Mouse (Mus musculus): Measurements from ENCODE around the gene Xrcc5.

Xrcc5 gene

GRCm38 (mm10) chr1:72390420-72390819, 83.2 kb downstream of the Xrcc5 start:
- DNase-seq (ENCODE audit: low spot score in 2 of 2), result no peak

GRCm38 (mm10) chr1:72399720-72400401, 92.6 kb downstream of the Xrcc5 start:
- DNase-seq (ENCODE audit: low spot score in 2 of 2), result no peak

DNA sequence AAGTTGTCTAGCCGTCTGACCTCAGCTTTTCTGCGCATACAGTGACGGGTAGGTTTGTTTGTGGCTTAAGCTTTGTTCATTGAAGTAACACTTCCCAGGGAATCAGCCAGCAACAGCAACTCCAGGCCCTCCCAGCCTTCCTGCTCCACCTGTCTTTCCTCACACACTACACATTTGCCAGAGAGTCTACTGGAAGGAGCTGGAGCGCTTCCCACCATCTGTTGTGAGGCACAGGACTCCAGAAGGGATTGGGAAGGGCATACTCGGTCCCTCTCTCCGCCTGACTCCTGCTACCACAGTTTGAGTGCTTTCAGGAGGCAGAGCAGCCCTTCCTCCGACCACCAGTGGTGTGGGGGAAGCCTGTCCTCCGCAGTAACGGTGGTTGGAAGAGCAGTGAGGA, 93.4 kb downstream of the Xrcc5 start:
- DNase-seq (ENCODE audit: low spot score in 2 of 2), result no peak

DNA sequence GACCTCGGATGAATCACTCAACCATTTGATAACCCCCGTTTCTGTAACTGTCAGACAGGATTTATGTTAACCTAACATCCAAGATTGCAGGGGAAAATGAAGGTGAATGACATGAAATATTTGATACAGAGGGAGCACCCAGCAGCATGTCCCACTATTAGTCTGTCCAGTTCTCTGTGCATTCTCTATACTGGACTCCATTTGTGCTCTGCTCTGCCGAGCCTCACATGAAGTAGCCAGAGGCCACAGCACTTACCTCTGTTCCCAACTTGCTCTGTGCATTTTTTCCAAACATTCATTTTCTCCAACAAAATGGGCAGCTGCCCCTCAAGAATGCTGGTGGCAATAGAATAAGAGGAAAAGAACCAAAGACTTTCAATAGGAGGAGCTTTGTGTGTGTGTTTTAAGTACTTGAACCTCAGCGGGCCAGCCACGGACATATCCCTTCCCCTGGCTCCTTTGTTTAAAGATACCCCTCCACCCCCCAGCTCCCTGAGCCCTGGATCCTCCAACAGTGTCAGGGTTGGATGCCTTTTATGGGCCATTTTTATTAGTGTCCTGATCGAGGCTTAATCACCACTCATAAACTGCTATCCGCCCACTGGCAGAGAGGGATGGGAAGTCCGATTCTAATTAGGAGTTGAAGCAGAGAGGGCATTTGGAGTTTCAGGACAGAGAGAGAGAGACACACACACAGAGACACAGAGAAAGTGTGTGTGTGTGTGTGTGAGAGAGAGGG, 94.3 kb downstream of the Xrcc5 start:
- no peak for DNase-seq (ENCODE audit: low spot score in 2 of 2)

- DNase-seq (ENCODE audit: low spot score in 2 of 2), result no peak
Measured at GRCm38 (mm10) chr1:72406505-72407079, 99.4 kb downstream of the Xrcc5 start.

DNA sequence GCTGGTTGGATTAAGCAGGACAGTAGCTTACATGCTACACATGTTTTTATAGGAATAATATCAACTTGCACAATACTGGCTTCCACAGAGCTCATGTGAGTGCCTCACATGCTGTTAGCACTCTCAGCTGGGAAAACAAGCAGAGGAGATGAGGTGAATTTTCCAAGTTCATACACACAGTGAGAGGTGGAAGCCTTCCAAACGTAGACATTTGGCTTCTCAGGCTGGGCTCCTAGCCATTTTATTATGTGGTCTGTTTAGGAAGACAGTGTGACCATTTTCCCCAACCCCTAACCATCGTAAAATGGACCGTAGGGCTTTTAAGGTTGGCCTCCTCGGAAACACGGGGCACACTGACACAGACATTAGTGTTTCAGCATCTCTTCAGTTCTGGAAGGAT, 102.7 kb downstream of the Xrcc5 start:
- no peak for DNase-seq (ENCODE audit: low spot score in 2 of 2)

DNA sequence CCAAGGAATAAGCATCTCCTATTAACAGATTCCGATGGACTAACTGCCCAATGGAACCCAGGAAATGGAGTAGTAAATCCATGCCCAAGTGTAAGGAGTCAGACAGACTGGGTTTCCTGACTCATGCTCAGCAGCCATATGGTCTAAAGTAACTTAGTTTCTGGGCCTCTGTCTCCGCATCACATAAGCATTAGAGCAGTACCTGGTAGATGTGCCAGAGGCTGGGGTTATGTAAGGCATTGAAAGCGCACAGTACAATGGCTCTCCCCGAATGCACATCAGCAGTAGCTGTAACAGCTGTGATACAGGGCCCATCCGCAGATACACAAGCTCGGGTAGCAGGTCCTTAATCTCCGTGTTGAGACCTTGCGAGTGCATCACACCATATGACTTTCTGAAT, 103.9 kb downstream of the Xrcc5 start:
- no peak for DNase-seq (ENCODE audit: low spot score in 2 of 2)

DNA sequence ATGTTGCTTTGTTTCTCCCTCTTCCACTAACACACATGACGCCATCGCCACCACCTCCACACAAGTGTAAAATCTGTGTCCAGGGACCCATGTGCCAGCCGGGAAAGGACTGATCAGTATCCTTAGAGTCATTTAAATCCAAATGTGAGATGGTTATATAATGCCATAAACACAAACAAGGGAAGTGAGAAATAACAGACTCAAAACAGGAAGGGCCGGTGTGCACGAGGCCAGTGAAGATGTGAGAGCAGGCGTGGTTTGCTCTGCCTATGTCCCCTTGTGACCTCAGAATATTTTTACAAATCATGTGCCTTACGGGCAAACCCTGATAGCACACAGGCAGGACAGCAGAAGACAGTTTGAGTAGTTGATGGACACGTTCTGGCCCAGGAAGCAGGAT, 106.0 kb downstream of the Xrcc5 start:
- DNase-seq (ENCODE audit: low spot score in 2 of 2), result no peak

DNA sequence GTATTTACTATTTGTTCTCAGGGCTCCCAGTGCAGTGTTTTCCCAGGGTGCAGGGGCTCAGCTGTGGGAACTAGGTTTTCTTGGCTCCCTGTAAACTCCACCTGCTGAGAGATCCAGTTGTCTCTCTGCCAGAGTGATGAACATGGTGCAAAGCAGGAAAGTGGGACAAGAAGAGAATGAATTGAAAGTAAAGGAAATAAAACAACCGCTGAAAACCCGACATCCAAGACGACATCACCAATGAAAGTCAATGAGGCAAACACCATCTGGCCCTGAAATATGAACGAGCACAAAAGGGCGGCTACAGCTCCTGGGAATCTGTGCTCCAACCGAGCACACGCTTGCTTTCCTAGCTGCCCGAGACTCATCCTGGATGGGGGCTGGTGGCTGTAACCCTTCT, 106.9 kb downstream of the Xrcc5 start:
- no peak for DNase-seq (ENCODE audit: low spot score in 2 of 2)

DNA sequence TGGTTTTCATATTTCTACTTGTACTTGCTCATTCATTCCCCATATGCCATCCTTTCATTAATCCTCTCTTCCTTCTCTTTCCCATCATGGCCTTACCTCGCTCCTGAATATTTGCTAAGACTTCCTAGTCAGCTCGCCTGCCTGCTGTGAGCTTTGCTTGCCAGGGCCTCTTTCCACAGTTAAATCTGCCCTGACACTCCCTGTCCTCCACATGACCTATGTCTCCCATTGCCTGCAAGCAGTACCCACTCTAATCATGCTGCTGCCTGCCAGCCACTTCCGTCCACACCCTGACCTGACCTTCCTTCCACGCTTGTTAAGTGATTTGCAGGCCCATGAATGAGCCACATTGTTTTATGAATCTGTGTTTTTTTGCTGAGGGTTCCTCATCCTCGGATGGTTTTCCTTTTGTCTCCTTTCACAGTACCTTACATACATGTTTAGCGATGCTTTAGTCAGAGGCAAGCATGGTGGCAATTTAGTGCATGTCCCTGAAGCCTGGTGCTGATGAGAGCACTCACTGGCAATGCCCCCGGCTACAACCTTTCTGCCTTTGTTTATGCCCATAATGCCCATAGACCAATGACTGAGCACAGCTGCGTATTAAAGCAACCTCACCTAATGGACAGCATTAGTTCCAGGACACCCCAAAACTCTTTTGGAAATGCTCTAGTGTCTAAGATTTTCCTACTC, 107.5 kb downstream of the Xrcc5 start:
- DNase-seq (ENCODE audit: low spot score in 2 of 2), result no peak

DNA sequence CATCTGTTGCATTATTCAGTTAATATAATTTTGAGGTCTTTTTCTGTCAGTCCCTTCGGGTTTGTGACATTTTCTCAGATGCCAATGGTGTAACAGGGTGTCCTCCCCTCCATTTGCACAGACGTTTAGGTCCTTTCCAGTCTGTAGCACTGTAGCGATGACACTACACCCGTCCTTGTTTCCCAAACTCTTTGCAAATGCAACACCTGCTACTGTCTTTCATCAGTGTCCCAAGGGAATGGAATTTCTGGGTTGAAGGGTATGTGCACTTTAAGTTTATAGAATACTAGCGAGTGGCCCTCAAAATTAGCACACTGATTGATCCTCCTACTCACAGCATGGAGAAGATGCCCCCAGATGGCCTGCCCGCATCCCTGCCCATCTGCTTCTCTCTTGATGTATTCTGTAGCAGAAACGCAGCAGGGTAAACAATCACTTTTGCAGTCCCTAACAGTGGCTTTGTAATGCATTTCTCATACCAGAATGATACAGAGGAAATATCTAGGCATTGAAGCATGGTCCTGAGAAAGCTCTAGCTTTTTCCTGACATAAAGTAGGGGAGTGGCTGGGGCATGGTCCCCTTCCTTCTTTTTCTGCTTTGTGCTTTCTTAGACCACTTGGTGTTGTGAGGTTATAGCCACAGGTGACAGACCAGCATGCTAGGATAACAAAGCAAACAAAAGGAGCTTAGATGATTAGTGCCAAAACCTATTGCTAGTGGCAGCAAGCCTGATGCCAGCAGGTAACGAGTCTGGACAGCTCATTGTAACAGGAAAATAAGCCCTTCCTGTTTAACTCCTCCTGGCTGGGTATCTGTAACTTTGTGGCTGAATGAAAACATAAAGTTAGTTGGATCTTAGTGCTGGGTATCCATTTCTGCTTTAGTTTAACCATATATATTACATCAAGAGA, 111.8 kb downstream of the Xrcc5 start:
- no peak for DNase-seq (ENCODE audit: low spot score in 2 of 2)

- no peak for DNase-seq (ENCODE audit: low spot score in 2 of 2)
Measured at GRCm38 (mm10) chr1:72420220-72420619, 113.0 kb downstream of the Xrcc5 start.

- no peak for DNase-seq (ENCODE audit: low spot score in 2 of 2)
Measured at GRCm38 (mm10) chr1:72422121-72422520, 114.9 kb downstream of the Xrcc5 start.

- no peak for DNase-seq (ENCODE audit: low spot score in 2 of 2)
Measured at GRCm38 (mm10) chr1:72426456-72426855, 119.2 kb downstream of the Xrcc5 start.

GRCm38 (mm10) chr1:72428526-72428925, 121.3 kb downstream of the Xrcc5 start:
- DNase-seq (ENCODE audit: low spot score in 2 of 2), result peak in 1 of 2 experiments; percentile 3

- no peak for DNase-seq (ENCODE audit: low spot score in 2 of 2)
Measured at GRCm38 (mm10) chr1:72429107-72429807, 122.0 kb downstream of the Xrcc5 start.

GRCm38 (mm10) chr1:72432579-72432978, 125.4 kb downstream of the Xrcc5 start:
- DNase-seq (ENCODE audit: low spot score in 2 of 2), result no peak

- no peak for DNase-seq (ENCODE audit: low spot score in 2 of 2)
Measured at GRCm38 (mm10) chr1:72434510-72434909, 127.3 kb downstream of the Xrcc5 start.

GRCm38 (mm10) chr1:72436967-72437366, 129.7 kb downstream of the Xrcc5 start:
- no peak for DNase-seq (ENCODE audit: low spot score in 2 of 2)

GRCm38 (mm10) chr1:72439146-72439545, 131.9 kb downstream of the Xrcc5 start:
- DNase-seq (ENCODE audit: low spot score in 2 of 2), result no peak

DNA sequence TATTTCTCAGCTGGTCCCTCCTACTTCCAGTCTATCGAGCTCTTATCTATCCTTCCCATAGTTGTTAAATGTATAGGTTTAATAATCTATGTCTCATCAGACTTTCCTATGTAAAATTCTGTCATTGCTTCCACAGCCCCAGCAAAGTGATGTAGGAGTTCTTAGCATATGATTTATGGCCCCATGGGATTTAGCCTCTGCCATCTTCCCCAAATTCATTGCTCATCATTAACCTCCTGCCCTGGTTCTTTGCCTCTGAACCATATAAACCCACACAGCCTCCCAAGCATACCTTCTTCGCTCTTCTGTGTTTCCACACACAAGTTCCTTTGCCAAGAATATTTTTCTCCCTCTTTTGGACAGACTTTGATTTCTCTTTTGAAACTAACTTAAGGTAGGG, 135.5 kb downstream of the Xrcc5 start:
- no peak for DNase-seq (ENCODE audit: low spot score in 2 of 2)

All from spleen, postnatal 14 days (tissue).